Mouse (Mus musculus) CH12.LX (cell line): ENCODE results near the gene Fam78b. TPM values are rescaled to one million over a fixed set of nuclear protein-coding genes. Genes with fewer than 3 reads are reported as not detected.

ENCODE experiments used
- DNase-seq: peaks from one replicate; pipeline ENCODE4 v3.0.0-alpha.2; 2013; ENCODE audit errors: extremely low read depth
- H3K27ac ChIP-seq: 2 replicates; pipeline ENCODE4 v1.5.1; 2012; ENCODE audit warnings: low read depth, mild to moderate bottlenecking, control low read depth, moderate library complexity; ENCODE audit not compliant: insufficient read depth
- H3K27me3 ChIP-seq: replicated peaks from 2 replicates; pipeline ENCODE3; 2012; ENCODE audit warnings: inconsistent platforms
- H3K36me3 ChIP-seq, 2 experiments: replicated peaks in 1 of 2; 2 replicates each; pipeline versions ENCODE3 to v1.6.1; 2012; ENCODE audit warnings: inconsistent platforms in 1 of 2, low read length in 1 of 2, mild to moderate bottlenecking in 1 of 2, mixed read lengths in 1 of 2, moderate library complexity in 1 of 2; ENCODE audit not compliant: control insufficient read depth in 1 of 2, insufficient read depth in 1 of 2
- H3K4me1 ChIP-seq, 2 experiments: 2 replicates each; pipeline ENCODE4 v1.6.1; 2012; ENCODE audit warnings: inconsistent platforms in 1 of 2, moderate library complexity in 1 of 2; ENCODE audit not compliant: insufficient read depth in 2 of 2, control insufficient read depth in 1 of 2
- H3K4me2 ChIP-seq: 2 replicates; pipeline ENCODE4 v1.6.1; 2012; ENCODE audit warnings: low read depth, mild to moderate bottlenecking, control low read depth; ENCODE audit not compliant: poor library complexity, insufficient read depth, severe bottlenecking
- H3K4me3 ChIP-seq, 3 experiments: fragments of 150-350 bp in 1 of 3; sonication (generic) in 1 of 3; replicated peaks in 1 of 3; 2 replicates each; pipeline versions ENCODE3 to v1.5.1; 2011 to 2012; ENCODE audit warnings: low read depth in 2 of 3, low read length in 2 of 3, mild to moderate bottlenecking in 2 of 3, moderate library complexity in 2 of 3, control low read depth in 1 of 3, improper control_type of control experiment in 1 of 3, inconsistent platforms in 1 of 3, mixed read lengths in 1 of 3; ENCODE audit not compliant: poor library complexity in 1 of 3
- H3K79me2 ChIP-seq: replicated peaks from 2 replicates; pipeline ENCODE4 v1.6.1; 2012; ENCODE audit warnings: mild to moderate bottlenecking, moderate library complexity; ENCODE audit not compliant: control insufficient read depth, poor library complexity, insufficient read depth, severe bottlenecking; ENCODE audit errors: extremely low read depth
- H3K9ac ChIP-seq: 2 replicates; pipeline ENCODE4 v1.6.1; 2012; ENCODE audit warnings: low read depth, mild to moderate bottlenecking, control low read depth, moderate library complexity; ENCODE audit not compliant: insufficient read depth
- H3K9me3 ChIP-seq: replicated peaks from 2 replicates; pipeline ENCODE3; 2012; ENCODE audit warnings: low read length, inconsistent platforms, mixed read lengths
- BHLHE40 ChIP-seq: IDR thresholded peaks from 2 replicates; pipeline ENCODE4 v1.6.1; 2011; ENCODE audit warnings: mild to moderate bottlenecking, low read depth, low read length, improper control_type of control experiment
- CHD1 ChIP-seq: IDR thresholded peaks from 2 replicates; pipeline ENCODE4 v1.6.1; 2012; ENCODE audit warnings: low read depth, low read length, improper control_type of control experiment, inconsistent platforms
- CHD2 ChIP-seq: IDR thresholded peaks from 2 replicates; pipeline ENCODE4 v1.6.1; 2011; ENCODE audit warnings: low read length, improper control_type of control experiment
- ELF1 ChIP-seq: IDR thresholded peaks from 2 replicates; pipeline ENCODE4 v1.6.1; 2014; ENCODE audit warnings: low read depth, mild to moderate bottlenecking, inconsistent platforms, low read length, improper control_type of control experiment
- EP300 ChIP-seq: IDR thresholded peaks from 2 replicates; pipeline ENCODE4 v1.6.1; 2011; ENCODE audit warnings: low read length, improper control_type of control experiment
- ETS1 ChIP-seq: conservative IDR thresholded peaks from 2 replicates; pipeline ENCODE4 v1.6.1; 2012; ENCODE audit warnings: low read depth, mild to moderate bottlenecking, inconsistent platforms, low read length, improper control_type of control experiment, moderate library complexity
- HCFC1 ChIP-seq: IDR thresholded peaks from 2 replicates; pipeline ENCODE4 v1.6.1; 2012; ENCODE audit warnings: low read depth, mild to moderate bottlenecking, inconsistent platforms, low read length, improper control_type of control experiment
- IRF4 ChIP-seq: IDR thresholded peaks from 2 replicates; pipeline ENCODE4 v1.6.1; 2014; ENCODE audit warnings: low read depth, mild to moderate bottlenecking, inconsistent platforms, low read length, improper control_type of control experiment
- MAFK ChIP-seq: IDR thresholded peaks from 2 replicates; pipeline ENCODE4 v1.6.1; 2011; ENCODE audit warnings: low read length, improper control_type of control experiment; ENCODE audit not compliant: insufficient replicate concordance
- MAX ChIP-seq: IDR thresholded peaks from 2 replicates; pipeline ENCODE4 v1.6.1; 2011; ENCODE audit warnings: low read length, improper control_type of control experiment
- MAZ ChIP-seq: IDR thresholded peaks from 2 replicates; pipeline ENCODE4 v1.6.1; 2012; ENCODE audit warnings: low read depth, mild to moderate bottlenecking, inconsistent platforms, low read length, improper control_type of control experiment, moderate library complexity
- NELFE ChIP-seq: IDR thresholded peaks from 2 replicates; pipeline ENCODE4 v1.6.1; 2011; ENCODE audit warnings: low read depth, low read length, improper control_type of control experiment
- RAD21 ChIP-seq: IDR thresholded peaks from 2 replicates; pipeline ENCODE4 v1.6.1; 2011; ENCODE audit warnings: low read depth, mild to moderate bottlenecking, low read length, improper control_type of control experiment, moderate library complexity
- SIN3A ChIP-seq: IDR thresholded peaks from 2 replicates; pipeline ENCODE4 v1.6.1; 2012; ENCODE audit warnings: low read length, improper control_type of control experiment, inconsistent platforms
- TCF12 ChIP-seq: IDR thresholded peaks from 2 replicates; pipeline ENCODE4 v1.6.1; 2014; ENCODE audit warnings: low read depth, mild to moderate bottlenecking, inconsistent platforms, low read length, improper control_type of control experiment
- USF1 ChIP-seq: IDR thresholded peaks from 2 replicates; pipeline ENCODE4 v1.6.1; 2014; ENCODE audit warnings: low read depth, mild to moderate bottlenecking, inconsistent platforms, low read length, improper control_type of control experiment
- ZC3H11A ChIP-seq: IDR thresholded peaks from 2 replicates; pipeline ENCODE4 v1.6.1; 2012; ENCODE audit warnings: low read depth, mild to moderate bottlenecking, inconsistent platforms, low read length, improper control_type of control experiment
- ZKSCAN1 ChIP-seq: IDR thresholded peaks from 2 replicates; pipeline ENCODE4 v1.6.1; 2012; ENCODE audit warnings: low read depth, inconsistent platforms, low read length, improper control_type of control experiment, borderline replicate concordance
- dilution Hi-C: fragments of 300-500 bp; cut with MboI; formaldehyde crosslinking; loops from 2 replicates; pipeline ENCODE4 v1.14.3; 2020; ENCODE audit warnings: low sequenced_read_pairs; ENCODE audit not compliant: extremely low pct_unique_long_range_greater_than_20kb, extremely low pct_ligation_motif_present
- in situ Hi-C: fragments of 300-500 bp; cut with MboI; formaldehyde crosslinking; loops from 3 replicates; pipeline ENCODE4 v1.14.3; 2019; ENCODE audit warnings: low sequenced_read_pairs, low pct_ligation_motif_present, low pct_unique_long_range_greater_than_20kb, mixed read lengths
- polyA plus RNA-seq: library from polyadenylated mRNA; unstranded; fragments of >175 nt; gene quantifications from 2 replicates; pipeline ENCODE4 v1.2.1, GENCODE M21; 2012; ENCODE audit warnings: low read depth; ENCODE audit not compliant: insufficient read length
- total RNA-seq, 2 experiments: library from RNA; depleted of rRNA; stranded (reverse); fragments of 300-350 nt in 1 of 2; fragments of >200 nt in 1 of 2; gene quantifications; 2 replicates each; pipeline ENCODE4 v1.2.3; 2012 to 2014

Fam78b gene
- total and polyA plus RNA-seq, 3 experiments, result not detected

- Histone ChIP-seq H3K27ac (no peak overlapping the region), H3K36me3 (no peaks in the 10 kb centered on the region), H3K9me3 (peaks cover 5% of the 10 kb centered on the region), H3K27me3 (peaks cover 59% of the 10 kb centered on the region), H3K9ac (no peak overlapping the region), H3K4me1 (no peaks in the 10 kb centered on the region), H3K4me3 (no peak overlapping the region), H3K4me2 (no peak overlapping the region), H3K79me2 (no peaks in the 10 kb centered on the region)
- no peak for DNase-seq
- dilution Hi-C loops (no loop called here), in situ Hi-C loops (no loop called here)
- TF ChIP-seq USF1 (no peak), IRF4 (no peak), ZKSCAN1 (no peak), MAX (no peak), CHD1 (no peak), HCFC1 (no peak), SIN3A (no peak)
Observed at GRCm38 (mm10) chr1:167108973-167109509, 107.8 kb downstream of the Fam78b start.

GRCm38 (mm10) chr1:167114363-167115050 lies 113.3 kb downstream of the Fam78b start:
- Histone ChIP-seq H3K4me3 (no peak overlapping the region), H3K4me2 (no peak overlapping the region), H3K27ac (no peak overlapping the region), H3K9me3 (no peaks in the 10 kb centered on the region), H3K79me2 (no peaks in the 10 kb centered on the region), H3K4me1 (no peaks in the 10 kb centered on the region), H3K9ac (no peak overlapping the region), H3K36me3 (no peaks in the 10 kb centered on the region), H3K27me3 (peaks cover 65% of the 10 kb centered on the region)
- dilution Hi-C loops (no loop called here), in situ Hi-C loops (no loop called here)
- TF ChIP-seq HCFC1 (no peak), BHLHE40 (no peak), MAX (no peak), CHD1 (no peak), NELFE (no peak), MAFK (no peak), ZKSCAN1 (no peak), TCF12 (no peak), ZC3H11A (no peak), EP300 (no peak), RAD21 (no peak), CHD2 (no peak), MAZ (no peak), ETS1 (no peak), ELF1 (no peak)
- no peak for DNase-seq
